Mouse (Mus musculus): ENCODE results near the gene Wdr47. TPM values are rescaled to one million over a fixed set of nuclear protein-coding genes. Genes with fewer than 3 reads are reported as not detected.
"Not testable (repeated sequence)": the region's sequence is repeated elsewhere in the genome, so short reads cannot be mapped to it uniquely, and the experiment has no call there.

Wdr47 gene
- polyA plus RNA-seq, 1 experiment from 2014 or later: 124 TPM

DNA sequence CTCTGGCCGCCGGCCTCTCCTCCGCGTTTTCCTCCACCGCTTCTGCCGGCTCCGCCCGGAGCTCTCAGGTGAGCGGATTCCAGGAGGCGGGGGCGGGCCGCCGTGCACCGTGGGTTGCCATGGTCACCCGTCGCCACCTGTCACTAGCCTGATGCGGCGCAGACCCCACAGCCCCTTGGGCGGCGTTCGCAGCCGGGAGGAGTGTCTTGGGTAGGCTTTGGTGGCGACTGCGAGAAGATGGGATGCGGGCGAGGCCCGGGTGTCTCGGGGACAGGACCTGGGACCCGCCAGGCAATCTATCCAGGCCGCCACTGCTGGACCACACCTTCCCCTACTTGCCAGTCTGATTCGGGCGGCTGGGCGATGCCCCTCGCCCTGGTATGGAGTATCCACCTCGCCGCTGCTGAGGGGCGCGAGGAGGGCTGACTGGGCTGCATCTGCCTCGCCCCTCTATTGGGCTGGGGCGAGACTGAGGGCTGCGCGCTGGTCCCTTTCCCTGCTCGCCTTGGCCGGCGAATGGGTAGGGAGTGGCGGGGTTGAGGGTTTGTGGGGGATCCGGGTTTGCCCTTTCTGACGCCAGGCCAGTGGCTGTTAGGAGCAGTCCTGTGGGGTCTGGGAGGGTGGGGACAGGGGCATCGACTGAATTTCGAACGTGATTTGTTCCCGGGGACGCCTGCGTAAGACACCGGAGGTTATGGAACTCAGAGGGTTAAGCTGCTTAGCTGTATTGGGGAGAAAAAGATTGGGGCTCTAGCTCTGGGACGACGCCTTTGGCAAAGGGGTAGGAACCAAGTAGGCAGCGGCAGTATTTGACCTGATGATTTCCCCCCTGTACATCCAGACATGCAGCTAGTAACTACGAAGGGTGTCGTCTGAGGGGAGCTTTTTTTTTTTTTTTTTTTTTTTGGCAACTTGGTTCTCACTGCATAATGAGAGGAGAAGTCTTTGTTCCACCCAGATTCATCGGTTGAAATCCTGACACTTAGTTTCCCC, 747 bp downstream of the Wdr47 start:
- Histone ChIP-seq H3K27me3 (ENCODE audit: control insufficient read depth, insufficient read depth, low read depth, low read length) (no peaks in the 10 kb centered on the region), H3K9me3 (replicated peaks; ENCODE audit: control insufficient read depth, low read length, poor library complexity, severe bottlenecking) (no peaks in the 10 kb centered on the region), H3K4me1 (ENCODE audit: control insufficient read depth, insufficient read depth, low read length) (peaks cover 10% of the 10 kb centered on the region), H3K36me3 (ENCODE audit: control insufficient read depth, insufficient read depth, low read length) (no peaks in the 10 kb centered on the region), H3K27ac (ENCODE audit: low read length) (peak overlapping the region; percentile 95), H3K4me2 (ENCODE audit: low read length) (peak overlapping the region; percentile 59), H3K4me3 (ENCODE audit: low read depth, low read length) (peak overlapping the region; percentile 98), H3K9ac (ENCODE audit: low read depth, low read length) (peak overlapping the region; percentile 98)
- ATAC-seq: peak; percentile 90
- under 1% methylated on average over 57 of the region's 61 CpGs for WGBS

DNA sequence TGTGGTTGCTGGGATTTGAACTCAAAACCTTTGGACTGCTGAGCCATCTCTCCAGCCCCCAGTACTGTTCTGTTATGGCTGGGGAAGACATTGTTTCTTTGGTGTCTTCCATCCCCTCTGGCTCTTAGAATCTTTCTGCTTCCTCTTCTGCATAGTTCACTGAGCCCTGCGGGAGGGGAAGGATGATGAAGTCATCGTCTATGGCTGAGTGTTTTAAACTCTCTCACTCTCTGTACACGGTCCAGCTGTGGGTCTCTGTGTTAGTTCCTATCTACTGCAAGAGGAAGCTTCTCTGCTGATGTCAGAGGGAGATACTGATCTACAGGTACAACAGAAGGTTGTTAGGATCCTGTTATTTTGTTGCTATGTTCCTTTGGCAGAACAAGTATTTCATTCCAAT, 17.8 kb downstream of the Wdr47 start:
- H3K27ac ChIP-seq (ENCODE audit: low read length): no peak overlapping the region
- WGBS: 60% methylated on average over 3 of the region's 3 CpGs
- H3K36me3 ChIP-seq (ENCODE audit: control insufficient read depth, insufficient read depth, low read length): peaks cover 9% of the 10 kb centered on the region
- H3K4me3 ChIP-seq (ENCODE audit: low read depth, low read length): no peak overlapping the region
- H3K4me2 ChIP-seq (ENCODE audit: low read length): no peak overlapping the region
- no peaks in the 10 kb centered on the region for H3K9me3 ChIP-seq (replicated peaks; ENCODE audit: control insufficient read depth, low read length, poor library complexity, severe bottlenecking)
- no peak for ATAC-seq
- H3K9ac ChIP-seq (ENCODE audit: low read depth, low read length): no peak overlapping the region
- H3K4me1 ChIP-seq (ENCODE audit: control insufficient read depth, insufficient read depth, low read length): no peaks in the 10 kb centered on the region
- H3K27me3 ChIP-seq (ENCODE audit: control insufficient read depth, insufficient read depth, low read depth, low read length): no peaks in the 10 kb centered on the region

GRCm38 (mm10) chr3:108634761-108635160, 43.7 kb downstream of the Wdr47 start:
- no peak overlapping the region for H3K4me2 ChIP-seq (ENCODE audit: low read length)
- no peaks in the 10 kb centered on the region for H3K4me1 ChIP-seq (ENCODE audit: control insufficient read depth, insufficient read depth, low read length)
- no peak for ATAC-seq
- no peak overlapping the region for H3K27ac ChIP-seq (ENCODE audit: low read length)
- peaks cover 31% of the 10 kb centered on the region for H3K36me3 ChIP-seq (ENCODE audit: control insufficient read depth, insufficient read depth, low read length)
- no peak overlapping the region for H3K9ac ChIP-seq (ENCODE audit: low read depth, low read length)
- H3K4me3 ChIP-seq (ENCODE audit: low read depth, low read length): no peak overlapping the region
- H3K9me3 ChIP-seq (replicated peaks; ENCODE audit: control insufficient read depth, low read length, poor library complexity, severe bottlenecking): no peaks in the 10 kb centered on the region
- no peaks in the 10 kb centered on the region for H3K27me3 ChIP-seq (ENCODE audit: control insufficient read depth, insufficient read depth, low read depth, low read length)
- WGBS: 86% methylated on average over 5 of the region's 5 CpGs

DNA sequence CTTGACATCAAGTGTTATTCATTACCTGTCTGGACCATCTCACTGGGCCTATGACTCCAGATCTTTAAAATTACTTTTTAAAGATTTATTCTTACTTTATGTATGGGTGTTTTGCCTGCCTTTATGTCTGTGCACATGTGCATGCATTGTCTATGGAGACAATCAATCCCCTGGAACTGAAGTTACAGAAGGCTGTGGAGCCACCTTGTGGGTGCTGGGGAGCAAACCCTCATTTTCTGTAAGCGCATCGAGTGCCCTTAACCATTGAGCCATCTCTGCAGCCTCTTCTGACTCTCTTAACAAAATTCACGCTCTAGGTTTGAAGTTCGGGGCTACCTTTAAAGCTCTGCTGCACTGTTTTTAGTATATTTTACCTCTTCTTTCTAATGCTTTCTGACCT, 48.3 kb downstream of the Wdr47 start:
- Histone ChIP-seq H3K4me3 (ENCODE audit: low read depth, low read length) (no peak overlapping the region), H3K27ac (ENCODE audit: low read length) (no peak overlapping the region), H3K27me3 (ENCODE audit: control insufficient read depth, insufficient read depth, low read depth, low read length) (no peaks in the 10 kb centered on the region), H3K9ac (ENCODE audit: low read depth, low read length) (no peak overlapping the region), H3K9me3 (replicated peaks; ENCODE audit: control insufficient read depth, low read length, poor library complexity, severe bottlenecking) (no peaks in the 10 kb centered on the region), H3K36me3 (ENCODE audit: control insufficient read depth, insufficient read depth, low read length) (peaks cover 34% of the 10 kb centered on the region), H3K4me2 (ENCODE audit: low read length) (no peak overlapping the region), H3K4me1 (ENCODE audit: control insufficient read depth, insufficient read depth, low read length) (no peaks in the 10 kb centered on the region)
- 65% methylated on average over 4 of the region's 4 CpGs for WGBS
- ATAC-seq: no peak

GRCm38 (mm10) chr3:108640998-108641397, 49.9 kb downstream of the Wdr47 start:
- 87% methylated on average over 4 of the region's 4 CpGs for WGBS
- ATAC-seq: no peak
- H3K36me3 ChIP-seq (ENCODE audit: control insufficient read depth, insufficient read depth, low read length): peaks cover 45% of the 10 kb centered on the region

GRCm38 (mm10) chr3:108644856-108645255, 53.8 kb downstream of the Wdr47 start:
- Histone ChIP-seq H3K27me3 (ENCODE audit: control insufficient read depth, insufficient read depth, low read depth, low read length) (no peaks in the 10 kb centered on the region), H3K9me3 (replicated peaks; ENCODE audit: control insufficient read depth, low read length, poor library complexity, severe bottlenecking) (no peaks in the 10 kb centered on the region), H3K4me1 (ENCODE audit: control insufficient read depth, insufficient read depth, low read length) (no peaks in the 10 kb centered on the region), H3K27ac (ENCODE audit: low read length) (no peak overlapping the region), H3K36me3 (ENCODE audit: control insufficient read depth, insufficient read depth, low read length) (peaks cover 29% of the 10 kb centered on the region), H3K9ac (ENCODE audit: low read depth, low read length) (no peak overlapping the region), H3K4me2 (ENCODE audit: low read length) (no peak overlapping the region), H3K4me3 (ENCODE audit: low read depth, low read length) (no peak overlapping the region)
- 97% methylated on average over 3 of the region's 3 CpGs for WGBS
- ATAC-seq: no peak

More at GRCm38 (mm10) chr3:108640998-108641397, 49.9 kb downstream of the Wdr47 start:
- H3K4me2 ChIP-seq (ENCODE audit: low read length): no peak overlapping the region
- no peak overlapping the region for H3K9ac ChIP-seq (ENCODE audit: low read depth, low read length)
- no peaks in the 10 kb centered on the region for H3K27me3 ChIP-seq (ENCODE audit: control insufficient read depth, insufficient read depth, low read depth, low read length)
- no peak overlapping the region for H3K27ac ChIP-seq (ENCODE audit: low read length)
- no peaks in the 10 kb centered on the region for H3K9me3 ChIP-seq (replicated peaks; ENCODE audit: control insufficient read depth, low read length, poor library complexity, severe bottlenecking)
- H3K4me3 ChIP-seq (ENCODE audit: low read depth, low read length): no peak overlapping the region
- no peaks in the 10 kb centered on the region for H3K4me1 ChIP-seq (ENCODE audit: control insufficient read depth, insufficient read depth, low read length)

GRCm38 (mm10) chr3:108646036-108646435, 55.0 kb downstream of the Wdr47 start:
- Histone ChIP-seq H3K27me3 (ENCODE audit: control insufficient read depth, insufficient read depth, low read depth, low read length) (no peaks in the 10 kb centered on the region), H3K9me3 (replicated peaks; ENCODE audit: control insufficient read depth, low read length, poor library complexity, severe bottlenecking) (no peaks in the 10 kb centered on the region), H3K4me3 (ENCODE audit: low read depth, low read length) (no peak overlapping the region), H3K27ac (ENCODE audit: low read length) (no peak overlapping the region), H3K36me3 (ENCODE audit: control insufficient read depth, insufficient read depth, low read length) (peaks cover 26% of the 10 kb centered on the region), H3K9ac (ENCODE audit: low read depth, low read length) (no peak overlapping the region), H3K4me1 (ENCODE audit: control insufficient read depth, insufficient read depth, low read length) (no peaks in the 10 kb centered on the region), H3K4me2 (ENCODE audit: low read length) (no peak overlapping the region)
- 44% methylated on average over 7 of the region's 7 CpGs for WGBS
- peak; percentile 29; the same call in 1 of the 2 replicates for ATAC-seq

DNA sequence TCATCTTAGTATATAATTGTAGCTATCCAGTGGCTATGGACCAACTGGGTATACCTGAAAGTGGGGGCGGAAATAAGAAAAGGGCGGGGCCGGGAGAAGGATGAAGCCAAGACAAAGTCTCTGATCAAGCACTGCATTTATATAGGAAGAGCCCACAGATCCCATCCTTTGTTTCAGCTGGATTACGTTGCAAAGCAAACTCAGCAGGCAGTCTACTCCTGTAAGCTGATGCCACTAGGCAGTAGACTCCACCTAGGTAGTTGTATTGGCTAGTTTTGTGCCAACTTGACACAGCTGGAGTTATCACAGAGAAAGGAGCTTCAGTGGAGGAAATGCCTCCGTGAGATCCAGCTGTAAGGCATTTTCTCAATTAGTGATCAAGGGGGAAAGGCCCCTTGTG, 56.6 kb downstream of the Wdr47 start:
- H3K27ac ChIP-seq (ENCODE audit: low read length); H3K9me3 ChIP-seq (replicated peaks; ENCODE audit: control insufficient read depth, low read length, poor library complexity, severe bottlenecking); ATAC-seq; H3K9ac ChIP-seq (ENCODE audit: low read depth, low read length); H3K4me1 ChIP-seq (ENCODE audit: control insufficient read depth, insufficient read depth, low read length); H3K4me2 ChIP-seq (ENCODE audit: low read length); H3K4me3 ChIP-seq (ENCODE audit: low read depth, low read length); H3K27me3 ChIP-seq (ENCODE audit: control insufficient read depth, insufficient read depth, low read depth, low read length): not testable (repeated sequence)
- peaks cover 22% of the 10 kb centered on the region for H3K36me3 ChIP-seq (ENCODE audit: control insufficient read depth, insufficient read depth, low read length)
- WGBS: 33% methylated on average over 5 of the region's 5 CpGs

GRCm38 (mm10) chr3:108652866-108653642, 62.0 kb downstream of the Wdr47 start:
- H3K9me3 ChIP-seq (replicated peaks; ENCODE audit: control insufficient read depth, low read length, poor library complexity, severe bottlenecking): no peaks in the 10 kb centered on the region
- H3K9ac ChIP-seq (ENCODE audit: low read depth, low read length): no peak overlapping the region
- H3K4me3 ChIP-seq (ENCODE audit: low read depth, low read length): no peak overlapping the region
- H3K4me1 ChIP-seq (ENCODE audit: control insufficient read depth, insufficient read depth, low read length): peaks cover 10% of the 10 kb centered on the region
- H3K36me3 ChIP-seq (ENCODE audit: control insufficient read depth, insufficient read depth, low read length): no peaks in the 10 kb centered on the region
- ATAC-seq: no peak
- H3K4me2 ChIP-seq (ENCODE audit: low read length): no peak overlapping the region
- H3K27me3 ChIP-seq (ENCODE audit: control insufficient read depth, insufficient read depth, low read depth, low read length): no peaks in the 10 kb centered on the region
- H3K27ac ChIP-seq (ENCODE audit: low read length): no peak overlapping the region
- 28% methylated on average over 9 of the region's 9 CpGs for WGBS
